Mouse (Mus musculus) embryonic facial prominence, embryonic 13.5 days (tissue): ENCODE measurements at regions not wholly inside any gene's neighbourhood (a gene's known extent, or its start where the extent isn't known, plus 50 kb on each side); places are given as distances from the start of the nearest gene placed in this dataset.
A peak's percentile ranks its signal among the peaks of the same experiment; 100 is the strongest.

Source experiments
- ATAC-seq: fragments of 200-750 bp; cut with Nextera tagmentation; 2 replicates; pipeline ENCODE4 v1.8.0; 2017; ENCODE audit warnings: low read depth; ENCODE audit not compliant: insufficient number of reproducible peaks, insufficient read depth, low FRiP score, low TSS enrichment
- H3K27ac ChIP-seq: fragments of 300-500 bp; sonication (generic); 2 replicates; pipeline ENCODE4 v1.5.1; 2015; ENCODE audit warnings: moderate library complexity, mild to moderate bottlenecking, inconsistent platforms
- H3K27me3 ChIP-seq: fragments of 300-500 bp; sonication (generic); 2 replicates; pipeline ENCODE4 v1.6.1; 2015; ENCODE audit warnings: mild to moderate bottlenecking, inconsistent platforms
- H3K36me3 ChIP-seq: fragments of 300-500 bp; sonication (generic); 2 replicates; pipeline ENCODE4 v1.6.1; 2015; ENCODE audit warnings: mild to moderate bottlenecking, inconsistent platforms
- H3K4me1 ChIP-seq: fragments of 300-500 bp; sonication (generic); 2 replicates; pipeline ENCODE4 v1.6.1; 2015; ENCODE audit warnings: inconsistent platforms
- H3K4me2 ChIP-seq: fragments of 300-500 bp; sonication (generic); 2 replicates; pipeline ENCODE4 v1.6.1; 2015; ENCODE audit warnings: moderate library complexity, mild to moderate bottlenecking, inconsistent platforms
- H3K4me3 ChIP-seq: fragments of 300-500 bp; sonication (generic); 2 replicates; pipeline ENCODE4 v1.5.1; 2015; ENCODE audit warnings: mild to moderate bottlenecking, inconsistent platforms
- H3K9ac ChIP-seq: fragments of 300-500 bp; sonication (generic); 2 replicates; pipeline ENCODE4 v1.6.1; 2015; ENCODE audit warnings: mild to moderate bottlenecking, inconsistent platforms
- H3K9me3 ChIP-seq: fragments of 300-500 bp; sonication (generic); 2 replicates; pipeline ENCODE4 v1.6.1; 2016; ENCODE audit warnings: inconsistent platforms
- WGBS: fragments of 180-500 bp; shearing (Covaris S2); methylation state at CpG from one replicate; pipeline ENCODE4 v1.1.7; 2015; ENCODE audit warnings: mixed read lengths; 5-methylcytosine and 5-hydroxymethylcytosine counted together

DNA sequence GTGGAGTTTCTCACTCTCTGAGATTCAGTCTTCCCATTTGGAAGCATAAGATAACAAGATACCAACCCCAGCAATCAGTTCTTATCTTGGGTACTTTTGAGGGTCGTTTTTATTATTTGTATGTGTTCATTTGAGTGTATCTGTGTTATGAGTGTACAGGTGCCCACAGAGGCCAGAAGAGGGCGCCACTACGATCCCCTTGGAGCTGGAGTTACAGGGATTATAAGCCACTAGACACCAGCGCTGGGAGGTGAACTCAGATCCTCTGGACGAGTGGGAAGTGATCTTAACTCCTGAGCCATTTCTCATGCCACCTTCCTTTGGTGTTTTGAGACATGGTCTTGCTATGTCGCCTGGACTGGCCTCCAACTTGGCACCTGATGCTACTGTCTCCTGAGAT lies 172.0 kb downstream of the Cand1 start:
- H3K4me2 ChIP-seq, result no peak overlapping the region
- H3K4me1 ChIP-seq, result peaks cover 7% of the 10 kb centered on the region; the same call in 1 of the 2 replicates
- no peaks in the 10 kb centered on the region for H3K36me3 ChIP-seq
- no peak overlapping the region for H3K4me3 ChIP-seq
- no peaks in the 10 kb centered on the region for H3K27me3 ChIP-seq
- no peak overlapping the region for H3K9ac ChIP-seq
- 87% methylated on average over 6 of the region's 6 CpGs for WGBS
- no peaks in the 10 kb centered on the region for H3K9me3 ChIP-seq
- no peak for ATAC-seq
- no peak overlapping the region for H3K27ac ChIP-seq

DNA sequence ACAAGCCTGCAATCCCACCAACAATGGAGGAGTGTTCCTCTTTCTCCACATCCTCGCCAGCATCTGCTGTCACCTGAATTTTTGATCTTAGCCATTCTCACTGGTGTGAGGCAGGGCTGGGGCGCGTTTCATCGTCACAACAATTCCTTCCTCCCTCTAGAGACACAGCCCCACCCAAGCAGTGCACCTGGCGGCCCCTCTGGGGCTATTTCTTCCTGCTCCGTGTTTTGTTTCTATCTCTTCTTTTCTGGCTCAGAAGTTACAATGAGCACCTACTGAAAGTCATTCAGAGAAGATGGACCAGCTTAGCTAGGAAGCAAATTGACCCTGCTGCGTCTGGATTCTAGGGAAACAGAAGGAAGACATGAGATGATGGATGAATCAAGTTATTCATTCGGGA lies 172.5 kb downstream of the Cand1 start:
- no peak overlapping the region for H3K4me3 ChIP-seq
- H3K4me1 ChIP-seq, result peaks cover 8% of the 10 kb centered on the region; the same call in 1 of the 2 replicates
- no peaks in the 10 kb centered on the region for H3K27me3 ChIP-seq
- ATAC-seq, result no peak
- H3K9me3 ChIP-seq, result no peaks in the 10 kb centered on the region
- no peak overlapping the region for H3K4me2 ChIP-seq
- H3K36me3 ChIP-seq, result no peaks in the 10 kb centered on the region
- 95% methylated on average over 8 of the region's 8 CpGs for WGBS
- H3K27ac ChIP-seq, result no peak overlapping the region
- no peak overlapping the region for H3K9ac ChIP-seq

- no peaks in the 10 kb centered on the region for H3K36me3 ChIP-seq
- no peak overlapping the region for H3K9ac ChIP-seq
- H3K27me3 ChIP-seq, result no peaks in the 10 kb centered on the region
- H3K4me3 ChIP-seq, result no peak overlapping the region
- ATAC-seq, result no peak
- WGBS, result 27% methylated on average over 8 of the region's 8 CpGs
- H3K4me2 ChIP-seq, result no peak overlapping the region
- H3K27ac ChIP-seq, result no peak overlapping the region
- peaks cover 10% of the 10 kb centered on the region; the same call in 1 of the 2 replicates for H3K4me1 ChIP-seq
- no peaks in the 10 kb centered on the region for H3K9me3 ChIP-seq
Observed at GRCm38 (mm10) chr10:119065974-119066373, 173.9 kb downstream of the Cand1 start.

DNA sequence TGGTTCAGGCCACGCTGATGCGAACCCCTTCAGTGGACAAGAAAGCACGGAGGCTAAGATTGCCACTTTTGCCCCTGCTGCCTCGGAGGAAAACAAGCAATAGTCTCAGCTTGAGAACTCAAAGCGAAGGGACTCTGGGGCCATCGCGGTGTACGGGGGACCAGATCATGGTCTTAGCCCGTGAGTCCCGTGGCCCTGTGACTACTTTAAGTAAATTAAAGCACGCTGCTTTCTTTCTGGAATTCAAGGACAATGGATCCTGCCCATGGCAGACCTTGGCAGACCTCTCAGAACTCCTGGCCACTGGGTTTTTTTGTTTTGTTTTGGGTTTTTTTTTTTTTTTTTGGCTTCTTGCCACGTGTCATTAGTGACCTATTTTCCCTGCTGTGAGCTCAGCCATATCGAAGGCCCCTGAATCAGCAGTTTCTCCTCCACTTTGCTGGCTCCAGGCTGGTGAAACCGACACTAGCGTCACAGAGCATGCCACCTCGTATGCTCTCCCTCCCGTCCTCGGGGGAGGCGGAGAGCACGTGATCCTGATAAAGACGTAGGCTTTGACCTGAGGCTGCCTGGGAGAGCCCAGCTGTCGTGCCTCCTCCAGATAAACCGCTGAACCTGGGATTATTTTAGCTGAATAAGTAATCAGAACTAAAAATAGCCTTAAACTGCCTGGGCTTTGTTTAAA lies 174.6 kb downstream of the Cand1 start:
- Histone ChIP-seq H3K4me2 (peak overlapping the region; percentile 37; the same call in 1 of the 2 replicates), H3K9ac (no peak overlapping the region), H3K27ac (no peak overlapping the region), H3K27me3 (no peaks in the 10 kb centered on the region), H3K9me3 (no peaks in the 10 kb centered on the region), H3K36me3 (no peaks in the 10 kb centered on the region), H3K4me1 (peaks cover 10% of the 10 kb centered on the region; the same call in 1 of the 2 replicates), H3K4me3 (no peak overlapping the region)
- no peak for ATAC-seq
- WGBS, result 43% methylated on average over 23 of the region's 23 CpGs

DNA sequence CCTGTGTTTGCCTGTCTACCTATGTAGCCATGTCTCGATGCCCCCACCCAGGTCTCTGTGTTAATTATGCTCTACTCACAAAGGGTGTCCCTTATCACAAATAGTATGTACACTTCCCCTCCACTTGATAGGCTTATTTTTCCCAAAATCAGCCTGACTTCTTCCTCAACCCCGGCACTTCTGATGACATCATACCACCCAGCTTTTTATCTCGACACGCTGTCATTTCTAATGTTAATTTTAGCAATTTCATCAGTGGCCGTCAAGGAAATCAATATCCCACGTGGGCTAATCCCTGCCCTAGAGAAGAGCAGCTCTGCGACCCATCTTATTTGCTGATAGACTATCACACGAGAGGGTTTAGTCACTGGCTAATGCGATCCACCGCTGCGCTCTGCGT lies 175.6 kb downstream of the Cand1 start:
- H3K27ac ChIP-seq, result no peak overlapping the region
- H3K4me3 ChIP-seq, result no peak overlapping the region
- no peak for ATAC-seq
- H3K4me1 ChIP-seq, result peaks cover 10% of the 10 kb centered on the region; the same call in 1 of the 2 replicates
- WGBS, result 90% methylated on average over 12 of the region's 12 CpGs
- H3K4me2 ChIP-seq, result no peak overlapping the region
- H3K9ac ChIP-seq, result no peak overlapping the region
- no peaks in the 10 kb centered on the region for H3K9me3 ChIP-seq
- no peaks in the 10 kb centered on the region for H3K36me3 ChIP-seq
- no peaks in the 10 kb centered on the region for H3K27me3 ChIP-seq

DNA sequence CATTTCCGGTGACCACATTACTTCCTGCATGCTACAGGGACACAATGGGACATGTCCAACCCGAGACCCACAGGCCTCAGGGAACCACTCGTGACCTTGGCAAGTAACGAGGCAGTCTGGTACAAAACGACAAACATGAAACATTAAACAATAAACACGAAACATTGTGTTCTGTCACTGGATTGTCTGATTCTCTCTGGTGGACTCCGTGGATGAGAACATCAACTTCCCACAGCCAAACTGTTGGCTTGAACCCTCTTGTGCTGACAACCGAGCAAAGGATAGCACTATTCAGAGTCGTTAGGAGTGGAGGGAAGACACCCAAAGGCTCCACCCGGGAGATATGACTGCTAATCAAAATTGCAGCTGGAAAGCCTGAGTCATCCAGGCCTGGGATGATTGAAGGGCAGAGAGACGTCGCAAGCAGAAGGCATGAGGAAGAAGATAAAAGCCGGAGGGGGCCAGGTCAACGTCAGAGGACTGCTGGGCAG lies 176.6 kb downstream of the Cand1 start:
- H3K4me2 ChIP-seq, result no peak overlapping the region
- no peak overlapping the region for H3K27ac ChIP-seq
- no peaks in the 10 kb centered on the region for H3K36me3 ChIP-seq
- no peak overlapping the region for H3K4me3 ChIP-seq
- no peaks in the 10 kb centered on the region for H3K27me3 ChIP-seq
- no peak for ATAC-seq
- H3K9ac ChIP-seq, result no peak overlapping the region
- peaks cover 15% of the 10 kb centered on the region for H3K4me1 ChIP-seq
- 82% methylated on average over 14 of the region's 14 CpGs for WGBS
- no peaks in the 10 kb centered on the region for H3K9me3 ChIP-seq

- H3K27ac ChIP-seq, result no peak overlapping the region
- no peaks in the 10 kb centered on the region for H3K36me3 ChIP-seq
- H3K27me3 ChIP-seq, result no peaks in the 10 kb centered on the region
- no peak overlapping the region for H3K4me2 ChIP-seq
- H3K9ac ChIP-seq, result no peak overlapping the region
- peaks cover 15% of the 10 kb centered on the region for H3K4me1 ChIP-seq
- WGBS, result 80% methylated on average over 13 of the region's 13 CpGs
- no peak for ATAC-seq
- H3K4me3 ChIP-seq, result no peak overlapping the region
- no peaks in the 10 kb centered on the region for H3K9me3 ChIP-seq
Observed at GRCm38 (mm10) chr10:119061958-119062599, 177.8 kb downstream of the Cand1 start.

DNA sequence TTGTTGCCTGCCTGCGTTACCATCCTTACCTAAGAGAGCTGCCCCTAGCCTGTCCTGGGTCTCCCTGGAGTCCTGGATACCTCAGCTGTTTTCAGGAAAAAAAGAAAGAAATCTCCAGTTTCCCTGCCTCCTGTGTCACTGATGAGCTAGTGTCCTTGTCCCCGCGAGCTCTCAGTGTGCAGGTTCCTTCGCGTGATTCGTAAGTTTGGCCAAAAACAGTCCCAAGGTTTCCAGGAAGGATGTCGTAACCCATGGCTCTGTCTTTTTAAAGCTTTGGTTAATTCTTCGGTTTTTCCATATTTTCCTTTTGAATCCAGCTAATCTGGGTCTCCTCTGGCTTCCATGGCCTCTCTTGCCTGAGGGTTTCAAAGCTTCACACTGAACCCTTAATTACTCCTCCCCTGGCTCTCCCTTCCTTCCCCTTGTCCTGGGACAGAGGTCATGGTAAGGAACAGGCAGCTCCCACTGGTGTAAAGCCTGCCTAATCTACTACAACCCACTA lies 178.5 kb downstream of the Cand1 start:
- ATAC-seq, result no peak
- H3K36me3 ChIP-seq, result no peaks in the 10 kb centered on the region
- H3K27ac ChIP-seq, result no peak overlapping the region
- H3K4me2 ChIP-seq, result no peak overlapping the region
- H3K4me3 ChIP-seq, result no peak overlapping the region
- H3K27me3 ChIP-seq, result no peaks in the 10 kb centered on the region
- no peaks in the 10 kb centered on the region for H3K9me3 ChIP-seq
- peaks cover 16% of the 10 kb centered on the region for H3K4me1 ChIP-seq
- 87% methylated on average over 8 of the region's 8 CpGs for WGBS
- no peak overlapping the region for H3K9ac ChIP-seq

DNA sequence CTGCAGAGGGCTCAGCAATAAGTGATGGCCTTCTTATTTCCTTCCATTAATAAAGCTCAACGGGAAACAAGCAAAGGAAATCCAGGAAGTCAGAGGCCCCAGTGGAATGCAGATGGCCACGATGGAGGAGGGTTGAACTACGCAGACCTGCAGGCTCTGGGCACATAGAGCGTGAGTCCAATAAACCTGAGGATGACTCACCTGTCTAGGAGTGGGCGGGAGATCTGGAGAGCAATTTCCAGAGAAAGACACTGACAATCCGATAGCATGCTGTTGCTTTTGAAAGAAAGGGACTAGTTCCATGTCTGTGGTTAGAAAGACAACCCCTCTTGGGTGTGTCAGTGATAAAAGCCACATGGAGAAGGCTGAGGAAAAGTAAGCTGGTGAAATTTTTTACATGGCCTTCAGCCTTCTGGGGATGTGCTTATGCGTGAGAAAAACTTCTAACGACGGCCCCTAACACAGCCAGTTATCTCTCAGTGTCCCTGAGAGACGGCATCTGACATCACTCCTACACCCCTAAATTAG lies 181.3 kb downstream of the Cand1 start:
- H3K4me2 ChIP-seq, result no peak overlapping the region
- WGBS, result 69% methylated on average over 10 of the region's 10 CpGs
- H3K9ac ChIP-seq, result no peak overlapping the region
- H3K4me3 ChIP-seq, result no peak overlapping the region
- no peaks in the 10 kb centered on the region for H3K36me3 ChIP-seq
- H3K27ac ChIP-seq, result no peak overlapping the region
- H3K27me3 ChIP-seq, result no peaks in the 10 kb centered on the region
- no peak for ATAC-seq
- H3K9me3 ChIP-seq, result no peaks in the 10 kb centered on the region
- H3K4me1 ChIP-seq, result peaks cover 30% of the 10 kb centered on the region

DNA sequence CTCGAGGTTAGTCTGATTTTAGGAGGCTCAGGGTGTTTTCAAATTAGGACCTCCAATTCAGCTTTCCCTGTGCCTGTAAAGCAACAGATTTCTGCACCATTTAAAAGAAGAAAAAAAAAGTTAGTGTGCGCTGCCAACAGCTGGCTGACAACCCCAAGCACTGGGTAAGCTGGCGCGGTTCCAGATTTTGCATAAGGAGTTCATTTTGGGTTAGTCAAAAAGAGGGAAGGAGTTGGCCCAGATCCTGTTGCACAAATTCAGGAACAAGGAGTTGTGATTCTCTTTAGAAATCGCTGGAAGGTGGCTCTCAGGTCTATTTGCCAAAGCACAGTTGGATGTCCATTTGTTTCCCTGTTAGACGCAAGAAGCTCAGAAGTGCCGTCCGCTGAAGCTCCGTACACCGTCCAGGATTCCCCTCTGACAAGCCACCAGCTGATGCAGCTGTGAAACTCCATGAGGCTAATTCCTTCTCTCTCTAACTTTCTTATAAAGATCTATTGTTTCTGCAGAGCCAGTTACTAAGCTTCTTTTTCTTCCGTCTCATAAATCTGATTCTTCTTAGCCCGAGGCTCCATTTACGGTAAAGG lies 184.6 kb downstream of the Cand1 start:
- no peaks in the 10 kb centered on the region for H3K27me3 ChIP-seq
- peak overlapping the region; percentile 51 for H3K4me2 ChIP-seq
- peak overlapping the region; percentile 93 for H3K27ac ChIP-seq
- H3K36me3 ChIP-seq, result no peaks in the 10 kb centered on the region
- peak overlapping the region; percentile 19 for H3K4me3 ChIP-seq
- no peak overlapping the region for H3K9ac ChIP-seq
- H3K4me1 ChIP-seq, result peaks cover 46% of the 10 kb centered on the region
- 28% methylated on average over 13 of the region's 13 CpGs for WGBS
- ATAC-seq, result no peak
- no peaks in the 10 kb centered on the region for H3K9me3 ChIP-seq

DNA sequence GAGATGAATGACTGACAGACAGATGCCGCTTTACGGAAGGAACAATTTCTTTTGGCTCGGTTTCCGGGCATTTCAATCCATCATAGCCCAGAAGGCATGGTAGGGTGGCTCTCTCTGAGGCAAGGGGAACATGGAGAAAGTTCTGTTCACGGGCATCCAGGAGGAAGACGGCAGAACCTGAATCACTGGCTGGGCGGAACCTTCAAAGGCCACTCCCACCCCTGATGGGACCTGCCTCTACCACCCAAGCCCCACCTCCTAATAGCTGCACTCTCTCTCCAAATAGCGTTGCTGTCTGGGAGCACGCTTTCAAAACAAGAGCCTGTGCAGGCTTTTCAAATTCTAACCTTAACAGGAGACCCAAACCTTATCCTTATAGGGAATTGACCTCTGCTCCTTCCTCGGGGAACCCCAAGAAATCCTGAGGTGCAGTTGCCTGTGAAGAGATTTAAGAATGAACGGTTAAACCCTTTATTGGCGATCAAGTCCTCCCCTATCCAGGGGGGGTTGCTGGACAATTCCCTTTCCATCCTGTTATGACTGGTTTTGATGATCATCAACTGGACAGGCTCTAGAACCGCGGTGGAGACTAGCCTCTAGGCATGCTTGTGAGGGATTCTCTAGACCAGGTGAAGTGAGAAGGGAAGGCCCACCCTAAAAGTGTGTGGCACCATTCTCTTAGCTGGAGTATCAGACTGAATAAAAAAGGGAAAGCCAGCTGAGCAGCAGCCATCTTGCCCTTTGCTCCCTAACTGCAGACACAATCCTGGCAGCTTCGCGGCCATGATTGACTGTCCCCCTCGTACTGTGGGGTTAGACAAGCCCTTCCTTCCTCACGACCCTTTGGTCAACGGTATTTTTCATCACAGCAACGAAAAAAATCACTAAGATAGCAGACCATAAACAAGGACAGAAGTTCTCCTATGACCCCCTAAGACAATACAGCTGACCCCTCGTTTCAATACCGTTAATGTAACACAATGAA lies 184.5 kb upstream of the Dyrk2 start:
- Histone ChIP-seq H3K4me2 (peak overlapping the region; percentile 0), H3K27ac (peak overlapping the region; percentile 93), H3K36me3 (no peaks in the 10 kb centered on the region), H3K4me3 (no peak overlapping the region), H3K9me3 (no peaks in the 10 kb centered on the region), H3K4me1 (peaks cover 46% of the 10 kb centered on the region), H3K27me3 (no peaks in the 10 kb centered on the region), H3K9ac (no peak overlapping the region)
- WGBS, result 74% methylated on average over 22 of the region's 22 CpGs
- no peak for ATAC-seq
